Mouse (Mus musculus): Measurements from ENCODE around the gene Isoc2b. TPM values are rescaled to one million over a fixed set of nuclear protein-coding genes. Genes with fewer than 3 reads are reported as not detected.
"Not testable (repeated sequence)": the region's sequence is repeated elsewhere in the genome, so short reads cannot be mapped to it uniquely, and the experiment has no call there.

Gene Isoc2b
- polyA plus RNA-seq, 1 experiment from 2014 or later = 15.7 TPM

DNA sequence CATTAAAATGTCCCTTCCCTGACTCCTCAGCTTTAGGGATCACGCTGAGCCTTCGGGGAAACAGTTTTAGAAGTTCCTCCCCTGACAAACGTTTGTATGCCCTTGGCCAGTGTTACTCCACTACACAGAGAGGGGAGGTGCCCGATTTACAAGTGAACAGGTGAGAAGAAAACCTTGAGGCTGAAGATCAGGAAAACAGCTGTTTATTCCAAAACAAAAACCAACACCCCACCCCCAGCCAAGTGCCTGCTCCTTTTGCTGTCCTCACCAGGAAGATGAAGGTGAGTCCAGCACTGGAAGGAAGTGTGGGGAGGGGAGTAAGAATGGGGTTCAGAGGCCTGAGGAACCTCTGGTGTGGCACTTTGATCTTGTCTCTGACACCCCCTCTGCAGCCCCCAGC lies 44.7 kb downstream of the Isoc2b start:
- H3K27me3 ChIP-seq (ENCODE audit: control insufficient read depth, insufficient read depth, low read depth, low read length) = no peaks in the 10 kb centered on the region
- no peak for ATAC-seq (ENCODE audit: low read depth)
- no peaks in the 10 kb centered on the region for H3K9me3 ChIP-seq (ENCODE audit: control insufficient read depth, low read length)
- WGBS = 39% methylated on average over 4 of the region's 4 CpGs
- no peaks in the 10 kb centered on the region for H3K36me3 ChIP-seq (ENCODE audit: control insufficient read depth, insufficient read depth, low read length)
- H3K9ac ChIP-seq (ENCODE audit: low read length) = no peak overlapping the region
- peaks cover 4% of the 10 kb centered on the region; the same call in 1 of the 2 replicates for H3K4me1 ChIP-seq (replicated peaks; ENCODE audit: control insufficient read depth, insufficient read depth, low read length)
- H3K27ac ChIP-seq (ENCODE audit: low read length) = no peak overlapping the region; the same call in 1 of the 2 replicates
- no peak overlapping the region for H3K4me3 ChIP-seq (ENCODE audit: low read length)
- H3K4me2 ChIP-seq (ENCODE audit: low read depth, low read length) = no peak overlapping the region

DNA sequence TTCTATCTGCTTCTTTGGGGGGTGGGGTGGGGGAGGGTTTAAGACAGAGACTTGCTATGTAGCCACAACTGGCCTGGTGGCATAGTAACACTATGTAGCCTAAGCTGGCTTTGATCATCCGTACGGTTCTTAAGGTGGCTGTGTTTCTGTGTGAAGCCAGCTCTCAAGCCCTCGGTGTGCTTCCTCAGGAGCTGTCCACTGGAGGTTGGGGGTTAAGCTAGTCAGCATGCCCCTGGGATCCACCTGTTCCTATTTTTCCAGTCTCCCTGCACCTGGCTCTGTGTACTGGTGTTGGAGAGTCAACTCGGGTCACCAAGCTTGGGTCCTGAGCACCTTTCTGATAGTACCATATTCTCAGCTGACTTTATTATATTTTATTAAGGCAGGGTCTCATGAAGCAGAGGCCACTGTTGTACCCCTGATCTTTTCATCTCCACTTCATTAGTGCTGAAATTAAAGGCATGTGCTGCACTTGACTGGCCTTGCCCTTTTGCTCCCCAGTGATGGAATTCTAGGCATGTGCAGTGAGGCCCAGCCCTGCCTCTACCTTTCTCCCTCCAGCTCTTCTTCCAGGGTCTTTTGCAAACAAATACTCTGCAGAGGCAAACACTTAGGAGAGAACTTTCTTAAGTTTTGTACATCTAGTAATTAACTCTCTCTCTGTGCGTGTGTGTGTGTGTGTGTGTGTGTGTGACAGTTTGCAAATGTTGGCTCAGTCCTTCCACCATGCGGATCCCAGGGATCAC lies 47.7 kb downstream of the Isoc2b start:
- Histone ChIP-seq H3K36me3 (ENCODE audit: control insufficient read depth, insufficient read depth, low read length) (no peaks in the 10 kb centered on the region), H3K4me3 (ENCODE audit: low read length) (no peak overlapping the region), H3K27me3 (ENCODE audit: control insufficient read depth, insufficient read depth, low read depth, low read length) (no peaks in the 10 kb centered on the region), H3K27ac (ENCODE audit: low read length) (peak overlapping the region; percentile 87), H3K4me2 (ENCODE audit: low read depth, low read length) (no peak overlapping the region), H3K9ac (ENCODE audit: low read length) (no peak overlapping the region), H3K4me1 (replicated peaks; ENCODE audit: control insufficient read depth, insufficient read depth, low read length) (peaks cover 7% of the 10 kb centered on the region), H3K9me3 (ENCODE audit: control insufficient read depth, low read length) (no peaks in the 10 kb centered on the region)
- WGBS = 34% methylated on average over 6 of the region's 6 CpGs
- peak; percentile 74 for ATAC-seq (ENCODE audit: low read depth)

DNA sequence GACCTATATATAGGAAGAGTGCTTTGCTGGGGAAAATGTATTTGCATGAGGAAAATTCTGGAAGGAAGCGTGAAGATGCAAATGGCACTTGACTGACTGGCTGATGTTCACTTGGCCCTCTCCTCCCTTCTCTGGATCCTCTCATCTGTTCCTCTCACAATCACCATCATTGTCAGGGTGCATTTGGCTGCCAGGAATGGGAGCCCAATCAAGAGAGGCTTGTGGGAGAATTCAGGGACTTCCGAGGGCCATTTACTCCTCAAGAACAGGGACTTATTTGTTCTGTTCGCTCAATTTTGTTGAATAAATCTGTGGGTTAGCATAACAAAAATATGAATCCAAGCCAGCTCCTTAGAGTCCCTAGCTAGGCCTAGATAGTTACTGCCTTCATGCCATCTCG lies 48.4 kb downstream of the Isoc2b start:
- H3K4me2 ChIP-seq (ENCODE audit: low read depth, low read length) = no peak overlapping the region
- 59% methylated on average over 4 of the region's 4 CpGs for WGBS
- H3K27ac ChIP-seq (ENCODE audit: low read length) = peak overlapping the region; percentile 87
- ATAC-seq (ENCODE audit: low read depth) = no peak
- H3K4me1 ChIP-seq (replicated peaks; ENCODE audit: control insufficient read depth, insufficient read depth, low read length) = peaks cover 7% of the 10 kb centered on the region
- H3K36me3 ChIP-seq (ENCODE audit: control insufficient read depth, insufficient read depth, low read length) = no peaks in the 10 kb centered on the region
- H3K4me3 ChIP-seq (ENCODE audit: low read length) = no peak overlapping the region
- no peaks in the 10 kb centered on the region for H3K9me3 ChIP-seq (ENCODE audit: control insufficient read depth, low read length)
- H3K9ac ChIP-seq (ENCODE audit: low read length) = no peak overlapping the region
- H3K27me3 ChIP-seq (ENCODE audit: control insufficient read depth, insufficient read depth, low read depth, low read length) = no peaks in the 10 kb centered on the region

DNA sequence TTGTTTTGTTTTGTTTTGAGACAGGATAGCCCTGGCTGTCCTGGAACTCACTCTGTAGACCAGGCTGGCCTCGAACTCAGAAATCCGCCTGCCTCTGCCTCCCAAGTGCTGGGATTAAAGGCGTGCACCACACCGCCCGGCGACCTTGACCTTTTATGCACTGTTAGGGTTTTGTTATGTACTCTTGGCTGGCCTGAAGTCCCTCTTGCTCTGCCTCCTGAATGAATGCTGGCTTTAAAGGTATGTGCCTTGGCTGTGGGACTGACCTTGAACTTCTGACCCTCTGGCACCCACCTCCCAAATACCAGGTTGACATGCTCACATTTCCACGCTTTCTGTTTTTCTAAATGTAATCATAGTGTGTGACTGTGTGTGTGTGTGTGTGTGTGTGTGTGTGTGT lies 49.1 kb downstream of the Isoc2b start:
- not testable (repeated sequence) for H3K27me3 ChIP-seq (ENCODE audit: control insufficient read depth, insufficient read depth, low read depth, low read length); H3K36me3 ChIP-seq (ENCODE audit: control insufficient read depth, insufficient read depth, low read length); H3K9me3 ChIP-seq (ENCODE audit: control insufficient read depth, low read length); H3K9ac ChIP-seq (ENCODE audit: low read length); H3K4me3 ChIP-seq (ENCODE audit: low read length); ATAC-seq (ENCODE audit: low read depth); H3K4me2 ChIP-seq (ENCODE audit: low read depth, low read length); H3K4me1 ChIP-seq (replicated peaks; ENCODE audit: control insufficient read depth, insufficient read depth, low read length); H3K27ac ChIP-seq (ENCODE audit: low read length)
- 88% methylated on average over 7 of the region's 7 CpGs for WGBS

DNA sequence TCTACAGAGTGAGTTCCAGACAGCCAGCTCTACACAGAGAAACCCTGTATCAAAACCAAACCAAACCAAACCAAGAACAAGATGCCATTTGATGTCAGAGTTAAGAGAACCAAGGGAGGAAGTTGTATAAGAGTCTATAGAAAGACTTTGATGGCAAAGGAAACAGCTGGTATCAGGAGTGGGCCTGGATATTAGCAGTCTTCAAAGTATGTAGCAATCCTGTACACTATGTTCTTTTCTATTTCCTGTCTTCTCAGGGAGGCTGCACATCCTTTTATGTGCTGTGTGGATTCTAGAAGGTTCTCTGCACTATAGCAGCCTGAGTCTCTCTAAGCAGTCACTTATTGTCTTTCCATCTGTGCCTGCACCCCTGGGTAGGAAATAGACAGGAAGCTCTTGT lies 53.5 kb downstream of the Isoc2b start:
- H3K27ac ChIP-seq (ENCODE audit: low read length) = peak overlapping the region; percentile 72

DNA sequence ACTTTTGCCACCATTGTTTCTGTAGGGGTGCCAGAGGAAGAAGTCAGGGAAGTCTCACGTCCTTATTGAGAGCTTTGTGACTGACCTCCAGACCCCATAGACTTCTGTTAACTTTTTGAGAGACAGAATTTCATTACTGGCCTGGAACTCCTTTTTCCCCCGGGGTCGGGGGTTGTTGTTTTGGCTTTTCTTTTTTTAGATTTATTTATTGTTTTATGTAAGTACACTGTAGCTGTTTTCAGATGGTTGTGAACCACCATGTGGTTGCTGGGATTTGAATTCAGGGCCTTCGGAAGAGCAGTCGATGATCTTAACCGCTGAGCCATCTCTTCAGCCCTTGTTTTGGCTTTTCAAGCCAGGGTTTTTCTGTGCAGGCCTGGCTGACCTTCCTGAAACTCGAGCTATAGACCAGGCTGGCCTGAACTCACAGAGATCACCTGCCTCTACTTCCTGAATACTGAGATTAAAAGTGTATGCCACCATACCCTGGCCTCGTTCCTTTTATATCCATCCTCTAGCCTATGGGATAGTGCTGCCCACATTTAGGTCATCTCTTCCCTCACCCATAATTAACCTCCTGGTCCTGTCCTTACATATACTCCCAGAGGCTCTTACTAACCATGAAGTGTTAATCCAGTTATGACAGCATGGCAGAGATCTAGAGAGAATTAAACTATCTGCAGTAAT lies 56.8 kb downstream of the Isoc2b start:
- Histone ChIP-seq H3K4me3 (ENCODE audit: low read length) (peak overlapping the region; percentile 99), H3K27me3 (ENCODE audit: control insufficient read depth, insufficient read depth, low read depth, low read length) (no peaks in the 10 kb centered on the region), H3K27ac (ENCODE audit: low read length) (peak overlapping the region; percentile 92), H3K9me3 (ENCODE audit: control insufficient read depth, low read length) (no peaks in the 10 kb centered on the region), H3K36me3 (ENCODE audit: control insufficient read depth, insufficient read depth, low read length) (peaks cover 10% of the 10 kb centered on the region; the same call in 1 of the 2 replicates), H3K9ac (ENCODE audit: low read length) (peak overlapping the region; percentile 73), H3K4me1 (replicated peaks; ENCODE audit: control insufficient read depth, insufficient read depth, low read length) (peaks cover 25% of the 10 kb centered on the region), H3K4me2 (ENCODE audit: low read depth, low read length) (peak overlapping the region; percentile 80)
- ATAC-seq (ENCODE audit: low read depth) = no peak
- WGBS = 23% methylated on average over 8 of the region's 8 CpGs

More for the DNA sequence above, 53.5 kb downstream of the Isoc2b start:
- Histone ChIP-seq H3K4me2 (ENCODE audit: low read depth, low read length) (no peak overlapping the region), H3K36me3 (ENCODE audit: control insufficient read depth, insufficient read depth, low read length) (no peaks in the 10 kb centered on the region), H3K4me3 (ENCODE audit: low read length) (no peak overlapping the region), H3K4me1 (replicated peaks; ENCODE audit: control insufficient read depth, insufficient read depth, low read length) (peaks cover 11% of the 10 kb centered on the region), H3K9me3 (ENCODE audit: control insufficient read depth, low read length) (no peaks in the 10 kb centered on the region), H3K9ac (ENCODE audit: low read length) (no peak overlapping the region), H3K27me3 (ENCODE audit: control insufficient read depth, insufficient read depth, low read depth, low read length) (no peaks in the 10 kb centered on the region)
- no peak for ATAC-seq (ENCODE audit: low read depth)

DNA sequence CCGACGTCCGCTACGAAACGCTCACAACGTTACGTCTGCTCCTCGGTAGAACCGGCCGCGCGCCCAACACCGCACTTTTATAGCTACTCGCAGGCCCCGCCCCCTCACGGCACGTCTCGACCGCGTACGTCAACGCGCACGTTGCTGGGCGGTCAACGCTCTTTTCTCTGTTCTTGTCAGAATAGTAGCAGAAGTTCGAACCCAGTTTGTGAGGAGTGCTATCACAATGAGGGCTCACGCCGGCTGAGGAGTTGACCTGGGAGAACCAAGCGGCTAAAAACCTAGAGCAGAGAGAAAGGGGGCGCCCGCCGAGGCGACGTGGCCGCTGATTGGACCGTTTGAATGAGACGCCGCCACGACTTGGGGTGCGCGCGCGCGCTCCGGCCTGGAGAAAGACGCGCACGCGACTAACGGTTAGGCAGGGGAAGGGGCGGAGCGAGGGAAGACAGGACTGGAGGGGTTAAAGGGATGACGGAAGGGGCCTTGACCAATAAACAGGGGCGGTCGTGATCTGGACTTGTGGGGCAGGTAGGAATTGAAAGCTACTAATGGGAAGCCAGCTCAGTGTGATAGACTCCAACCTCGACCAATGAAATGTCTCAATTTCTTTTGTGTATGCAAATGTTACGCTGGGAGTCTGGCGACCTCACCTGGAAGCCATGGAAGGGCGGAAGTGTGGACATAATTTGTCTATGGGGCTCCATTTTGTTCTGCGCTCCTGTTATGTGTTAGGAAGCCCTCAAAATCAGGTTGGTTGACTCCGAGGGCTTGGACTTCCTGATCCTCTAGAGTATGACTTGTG lies 57.6 kb downstream of the Isoc2b start, which contains the start of gene Ube2s:
TSS of gene Ube2s (minus strand) at position 288 of the 802 bp plus-strand sequence.
- peak within 1 kb of the TSS; percentile 99 for H3K27ac ChIP-seq (ENCODE audit: low read length)
- WGBS = under 1% methylated on average over 62 of the region's 62 CpGs
- H3K4me1 ChIP-seq (replicated peaks; ENCODE audit: control insufficient read depth, insufficient read depth, low read length) = peaks cover 22% of the 10 kb centered on the region
- H3K4me3 ChIP-seq (ENCODE audit: low read length) = peak within 1 kb of the TSS; percentile 99
- H3K9me3 ChIP-seq (ENCODE audit: control insufficient read depth, low read length) = no peaks in the 10 kb centered on the region
- peak; percentile 99 for ATAC-seq (ENCODE audit: low read depth)
- no peaks in the 10 kb centered on the region for H3K27me3 ChIP-seq (ENCODE audit: control insufficient read depth, insufficient read depth, low read depth, low read length)
- H3K36me3 ChIP-seq (ENCODE audit: control insufficient read depth, insufficient read depth, low read length) = peaks cover 14% of the 10 kb centered on the region
- peak within 1 kb of the TSS; percentile 100 for H3K9ac ChIP-seq (ENCODE audit: low read length)
- H3K4me2 ChIP-seq (ENCODE audit: low read depth, low read length) = peak within 1 kb of the TSS; percentile 80

DNA sequence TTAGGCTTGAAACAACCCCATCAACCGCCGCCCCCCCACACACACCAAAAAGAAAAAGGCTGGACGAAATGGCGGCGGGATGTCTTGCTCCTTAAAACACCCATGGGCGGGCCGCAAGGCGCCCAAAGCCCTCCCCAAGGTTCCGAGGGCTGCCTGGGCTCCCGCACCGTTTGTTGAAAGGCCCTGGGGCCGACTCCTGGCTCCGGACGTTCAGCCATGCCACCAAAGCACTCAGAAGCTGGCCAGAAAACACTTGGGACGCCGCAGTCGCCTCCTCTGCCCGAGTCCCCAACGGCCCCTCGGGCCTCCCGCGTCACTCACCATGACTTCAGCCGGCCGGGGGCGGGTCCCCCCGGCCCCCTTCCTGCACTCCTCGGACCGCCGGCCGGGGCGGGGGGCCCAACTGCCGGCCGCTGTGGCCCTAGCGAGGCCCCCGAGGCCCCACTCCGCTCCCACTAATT lies 58.2 kb downstream of the Isoc2b start:
- Histone ChIP-seq H3K9ac (ENCODE audit: low read length) (peak overlapping the region; percentile 100), H3K36me3 (ENCODE audit: control insufficient read depth, insufficient read depth, low read length) (peaks cover 20% of the 10 kb centered on the region), H3K27me3 (ENCODE audit: control insufficient read depth, insufficient read depth, low read depth, low read length) (no peaks in the 10 kb centered on the region), H3K4me3 (ENCODE audit: low read length) (peak overlapping the region; percentile 99), H3K9me3 (ENCODE audit: control insufficient read depth, low read length) (no peaks in the 10 kb centered on the region), H3K4me1 (replicated peaks; ENCODE audit: control insufficient read depth, insufficient read depth, low read length) (peaks cover 22% of the 10 kb centered on the region), H3K4me2 (ENCODE audit: low read depth, low read length) (peak overlapping the region; percentile 61), H3K27ac (ENCODE audit: low read length) (peak overlapping the region; percentile 99)
- no peak for ATAC-seq (ENCODE audit: low read depth)
- WGBS = under 1% methylated on average over 24 of the region's 36 CpGs

DNA sequence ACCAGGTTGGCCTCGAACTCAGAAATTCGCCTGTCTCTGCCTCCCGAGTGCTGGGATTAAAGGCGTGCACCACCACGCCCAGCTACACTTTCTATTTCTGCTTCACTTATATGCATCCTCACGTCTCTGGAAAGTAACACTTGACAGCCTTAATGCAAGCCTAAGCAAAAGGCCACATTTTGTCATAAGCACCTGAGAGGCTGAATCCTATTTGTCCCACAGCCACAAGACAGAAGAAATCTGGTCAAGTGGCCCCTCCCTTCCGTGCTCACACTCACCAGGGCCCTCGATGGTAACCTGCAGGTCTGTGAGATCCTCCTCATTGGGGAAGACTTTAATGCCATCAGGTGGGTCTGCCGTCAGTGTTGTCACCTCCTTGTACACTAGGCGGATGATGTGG lies 58.9 kb downstream of the Isoc2b start:
- H3K9me3 ChIP-seq (ENCODE audit: control insufficient read depth, low read length); H3K27ac ChIP-seq (ENCODE audit: low read length); ATAC-seq (ENCODE audit: low read depth); H3K27me3 ChIP-seq (ENCODE audit: control insufficient read depth, insufficient read depth, low read depth, low read length): not testable (repeated sequence)
- Histone ChIP-seq H3K4me1 (replicated peaks; ENCODE audit: control insufficient read depth, insufficient read depth, low read length) (peaks cover 22% of the 10 kb centered on the region), H3K9ac (ENCODE audit: low read length) (peak overlapping the region; percentile 100), H3K4me2 (ENCODE audit: low read depth, low read length) (peak overlapping the region; percentile 61), H3K4me3 (ENCODE audit: low read length) (peak overlapping the region; percentile 99), H3K36me3 (ENCODE audit: control insufficient read depth, insufficient read depth, low read length) (peaks cover 27% of the 10 kb centered on the region)
- 23% methylated on average over 9 of the region's 10 CpGs for WGBS

All from lung, embryonic 16.5 days (tissue).